Mouse (Mus musculus): Measurements from ENCODE around the gene Smyd3.

Gene Smyd3

GRCm38 (mm10) chr1:179055760-179056159, 462.1 kb downstream of the Smyd3 start:
- no peak for DNase-seq

- no peak for DNase-seq
Measured at GRCm38 (mm10) chr1:179054385-179055116, 463.3 kb downstream of the Smyd3 start.

- no peak for DNase-seq
Measured at GRCm38 (mm10) chr1:179052545-179053180, 465.2 kb downstream of the Smyd3 start.

GRCm38 (mm10) chr1:179047931-179048596, 469.8 kb downstream of the Smyd3 start:
- DNase-seq, result no peak

- no peak for DNase-seq
Measured at GRCm38 (mm10) chr1:179045856-179046714, 471.8 kb downstream of the Smyd3 start.

- no peak for DNase-seq
Measured at GRCm38 (mm10) chr1:179044165-179044564, 473.7 kb downstream of the Smyd3 start.

- no peak for DNase-seq
Measured at GRCm38 (mm10) chr1:179043644-179044043, 474.2 kb downstream of the Smyd3 start.

GRCm38 (mm10) chr1:179041905-179042337, 475.9 kb downstream of the Smyd3 start:
- DNase-seq, result no peak

- DNase-seq, result no peak
Measured at GRCm38 (mm10) chr1:179041231-179041904, 476.5 kb downstream of the Smyd3 start.

GRCm38 (mm10) chr1:179038801-179039200, 479.0 kb downstream of the Smyd3 start:
- DNase-seq, result no peak

GRCm38 (mm10) chr1:179032947-179033346, 484.9 kb downstream of the Smyd3 start:
- no peak for DNase-seq

GRCm38 (mm10) chr1:179031581-179031980, 486.3 kb downstream of the Smyd3 start:
- DNase-seq, result no peak

GRCm38 (mm10) chr1:179026614-179027013, 491.2 kb downstream of the Smyd3 start:
- no peak for DNase-seq

GRCm38 (mm10) chr1:179025169-179025568, 492.7 kb downstream of the Smyd3 start:
- no peak for DNase-seq

GRCm38 (mm10) chr1:179023486-179023885, 494.4 kb downstream of the Smyd3 start:
- no peak for DNase-seq

- DNase-seq, result no peak
Measured at GRCm38 (mm10) chr1:179017428-179017827, 500.4 kb downstream of the Smyd3 start.

- no peak for DNase-seq
Measured at GRCm38 (mm10) chr1:179013021-179013420, 504.8 kb downstream of the Smyd3 start.

GRCm38 (mm10) chr1:179012273-179012672, 505.6 kb downstream of the Smyd3 start:
- DNase-seq, result no peak

GRCm38 (mm10) chr1:179010756-179011155, 507.1 kb downstream of the Smyd3 start:
- DNase-seq, result no peak

GRCm38 (mm10) chr1:179009911-179010310, 507.9 kb downstream of the Smyd3 start:
- DNase-seq, result no peak

GRCm38 (mm10) chr1:179004133-179004866, 513.5 kb downstream of the Smyd3 start:
- DNase-seq, result no peak

All from thymus, postnatal 14 days (tissue).